Mouse (Mus musculus) monocyte, adult 5-6 weeks (primary cell): ENCODE data around the gene Trpc4. TPM values are rescaled to one million over a fixed set of nuclear protein-coding genes. Genes with fewer than 3 reads are reported as not detected.

ENCODE experiments used
- ATAC-seq: fragments of 153-309, 156-312 bp; replicated peaks from 2 replicates; pipeline ENCODE4 v1.8.0; 2017; ENCODE audit warnings: mild to moderate bottlenecking; ENCODE audit not compliant: low TSS enrichment, insufficient number of reproducible peaks, severe bottlenecking, poor library complexity, low FRiP score
- total RNA-seq: library from RNA; stranded (forward); fragments of 200-1000, 200-491, 200-594 nt; gene quantifications from 3 replicates; pipeline ENCODE4 v1.2.3, GENCODE M21; 2017

Gene Trpc4
- total RNA-seq, result not detected in 3 replicates

- ATAC-seq, result no peak
Measured at GRCm38 (mm10) chr3:54155639-54156315, at the start of gene Trpc4. Gene Trpc4 (plus strand): TSS chr3:54156035.

- ATAC-seq, result no peak
Measured at GRCm38 (mm10) chr3:54111489-54111888, 44.3 kb upstream of the Trpc4 start.

- no peak for ATAC-seq
Measured at GRCm38 (mm10) chr3:54135376-54135775, 20.5 kb upstream of the Trpc4 start.

- ATAC-seq, result no peak
Measured at GRCm38 (mm10) chr3:54141376-54141775, 14.5 kb upstream of the Trpc4 start.

- ATAC-seq, result no peak
Measured at GRCm38 (mm10) chr3:54154844-54155638, 794 bp upstream of the Trpc4 start.

- no peak for ATAC-seq
Measured at GRCm38 (mm10) chr3:54156316-54157000, 623 bp downstream of the Trpc4 start.

GRCm38 (mm10) chr3:54170701-54171100 lies 14.9 kb downstream of the Trpc4 start:
- no peak for ATAC-seq

GRCm38 (mm10) chr3:54177296-54177695 lies 21.5 kb downstream of the Trpc4 start:
- ATAC-seq, result no peak

- no peak for ATAC-seq
Measured at GRCm38 (mm10) chr3:54190932-54191668, 35.3 kb downstream of the Trpc4 start.

GRCm38 (mm10) chr3:54201231-54201630 lies 45.4 kb downstream of the Trpc4 start:
- ATAC-seq, result no peak

GRCm38 (mm10) chr3:54204386-54204785 lies 48.6 kb downstream of the Trpc4 start:
- no peak for ATAC-seq

- ATAC-seq, result no peak
Measured at GRCm38 (mm10) chr3:54210112-54210511, 54.3 kb downstream of the Trpc4 start.

- no peak for ATAC-seq
Measured at GRCm38 (mm10) chr3:54211441-54211840, 55.6 kb downstream of the Trpc4 start.

- ATAC-seq, result no peak
Measured at GRCm38 (mm10) chr3:54222549-54222948, 66.7 kb downstream of the Trpc4 start.

- no peak for ATAC-seq
Measured at GRCm38 (mm10) chr3:54228463-54228862, 72.6 kb downstream of the Trpc4 start.

- no peak for ATAC-seq
Measured at GRCm38 (mm10) chr3:54238891-54239290, 83.1 kb downstream of the Trpc4 start.

GRCm38 (mm10) chr3:54239426-54239825 lies 83.6 kb downstream of the Trpc4 start:
- ATAC-seq, result no peak

GRCm38 (mm10) chr3:54243136-54243535 lies 87.3 kb downstream of the Trpc4 start:
- ATAC-seq, result no peak
